Mouse (Mus musculus): ENCODE data around the gene Nnmt.

The Nnmt gene

DNA sequence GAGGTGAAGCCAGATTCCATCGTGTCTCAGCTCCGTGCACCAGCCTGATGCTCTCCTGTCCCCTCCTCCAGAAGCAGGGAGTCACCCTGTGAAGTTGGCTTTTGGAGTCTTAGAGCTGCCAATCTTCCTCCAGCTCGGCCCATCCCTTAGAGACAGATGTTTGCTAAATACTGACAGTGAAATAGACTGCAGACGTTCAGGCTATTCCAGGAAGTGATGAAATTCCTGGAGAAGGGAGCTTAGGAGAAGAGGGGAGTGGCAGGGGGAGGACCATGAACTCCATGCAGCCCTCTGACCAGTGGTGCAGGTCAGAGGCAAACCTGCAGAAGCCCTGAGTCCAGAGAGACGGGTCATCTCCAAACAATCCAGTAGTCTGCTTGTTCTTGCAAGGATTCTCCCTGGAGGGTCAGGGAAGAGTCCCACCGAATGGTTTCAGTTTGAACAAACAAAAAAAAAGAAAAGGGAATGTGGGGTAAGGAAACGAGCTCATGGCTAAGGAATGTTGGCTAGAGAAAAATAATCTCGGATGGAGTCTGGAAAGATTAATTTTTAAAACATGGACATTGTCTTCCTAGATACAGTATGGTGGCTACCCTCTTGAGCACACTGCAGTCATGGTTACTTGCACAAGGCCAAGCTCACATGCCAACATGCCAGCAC, at the start of gene Nnmt:
Nnmt (minus strand) TSS at position 215 of the 660 bp plus-strand sequence.
- DNase-seq (ENCODE audit: extremely low spot score, low read depth, low spot score), result no peak

DNA sequence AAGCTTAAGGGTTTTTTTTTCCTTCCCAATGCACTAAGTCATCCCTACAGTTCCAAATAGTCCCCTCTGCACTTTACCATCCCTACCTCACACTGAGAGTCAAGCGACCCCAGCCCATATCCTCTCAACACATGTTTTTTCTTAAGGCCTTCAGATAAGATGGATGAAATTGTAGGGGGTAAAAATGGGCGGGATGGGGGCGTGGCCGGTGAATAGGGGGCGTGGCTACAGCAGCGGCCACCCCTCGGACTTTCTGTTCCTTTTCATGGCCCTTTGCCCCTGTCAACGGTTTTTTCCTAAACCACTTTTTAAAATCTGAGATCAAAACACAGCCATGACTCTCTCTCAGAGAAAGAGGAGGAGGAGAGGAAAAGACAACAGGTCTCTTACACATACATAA, 49.8 kb upstream of the Nnmt start:
- DNase-seq (ENCODE audit: extremely low spot score, low read depth, low spot score), result no peak

DNA sequence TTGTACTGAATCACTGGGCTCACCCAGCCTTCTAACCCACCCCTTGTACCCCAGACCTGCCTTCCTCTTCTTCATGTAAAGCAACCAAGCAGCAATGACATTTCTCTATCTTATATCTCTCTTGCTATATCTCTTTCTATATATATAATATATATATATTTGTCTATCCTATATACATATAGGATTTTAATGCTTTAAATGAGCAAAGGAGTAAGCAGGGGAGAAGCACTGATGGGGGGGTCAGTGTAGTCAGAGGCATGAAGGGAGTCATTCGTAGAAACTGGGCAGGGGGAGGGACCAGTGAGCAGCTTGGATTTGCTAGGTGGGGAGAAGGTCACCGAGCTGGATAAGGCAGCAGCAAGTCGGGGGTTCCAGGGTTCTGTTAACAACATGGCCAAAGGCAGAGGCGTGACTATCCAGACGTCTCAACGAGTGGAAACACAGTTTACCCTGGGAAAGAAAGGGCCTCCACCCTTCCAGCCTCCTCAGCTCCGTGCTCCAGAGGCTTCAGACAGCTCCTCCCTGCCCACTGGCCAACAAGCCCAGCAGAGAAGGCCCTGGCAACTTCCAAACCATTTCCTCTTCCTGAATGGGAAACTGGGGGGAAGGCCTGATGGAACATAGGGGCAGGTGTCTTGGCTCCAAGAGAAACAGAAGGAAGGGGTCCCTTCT, 48.6 kb upstream of the Nnmt start:
- no peak for DNase-seq (ENCODE audit: extremely low spot score, low read depth, low spot score)

DNA sequence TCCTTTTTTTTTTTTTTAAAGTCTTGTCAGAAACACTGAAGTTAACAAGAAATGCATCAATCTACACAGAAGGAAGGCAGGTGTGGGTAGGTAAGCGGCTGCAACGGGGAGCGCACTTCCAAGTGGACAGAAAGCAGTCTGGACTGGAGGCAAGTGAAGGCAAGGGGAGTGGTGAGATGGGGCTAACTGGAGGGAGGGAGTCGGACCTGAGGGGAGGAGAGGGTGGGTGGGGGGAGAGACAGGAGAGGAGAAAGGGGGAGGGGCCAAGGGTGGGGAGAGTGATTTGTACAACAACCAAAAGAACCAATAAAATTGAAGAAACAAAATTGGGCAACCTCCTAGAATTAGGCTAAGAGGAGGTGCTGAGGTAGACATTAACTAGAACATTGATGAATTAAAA, 47.1 kb upstream of the Nnmt start:
- no peak for DNase-seq (ENCODE audit: extremely low spot score, low read depth, low spot score)

DNA sequence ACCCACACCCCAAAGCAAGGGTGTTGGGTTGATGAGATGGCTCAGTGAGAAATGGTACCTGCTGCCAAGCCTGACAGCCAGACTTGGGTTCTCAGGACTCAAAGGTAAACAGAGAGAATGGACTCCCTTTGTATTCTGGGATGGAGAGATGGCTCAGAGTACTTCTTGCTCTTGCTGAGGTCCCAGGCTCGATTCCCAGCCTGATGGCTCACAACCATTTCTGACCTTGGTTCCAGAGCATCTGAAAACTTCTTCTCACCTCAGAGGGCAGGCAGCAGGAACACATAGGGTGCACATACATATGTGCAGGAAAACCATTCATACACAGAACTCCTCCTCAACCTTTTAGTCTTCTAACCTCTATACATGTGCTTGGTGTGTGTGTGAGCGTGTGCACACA, 45.9 kb upstream of the Nnmt start:
- no peak for DNase-seq (ENCODE audit: extremely low spot score, low read depth, low spot score)

DNA sequence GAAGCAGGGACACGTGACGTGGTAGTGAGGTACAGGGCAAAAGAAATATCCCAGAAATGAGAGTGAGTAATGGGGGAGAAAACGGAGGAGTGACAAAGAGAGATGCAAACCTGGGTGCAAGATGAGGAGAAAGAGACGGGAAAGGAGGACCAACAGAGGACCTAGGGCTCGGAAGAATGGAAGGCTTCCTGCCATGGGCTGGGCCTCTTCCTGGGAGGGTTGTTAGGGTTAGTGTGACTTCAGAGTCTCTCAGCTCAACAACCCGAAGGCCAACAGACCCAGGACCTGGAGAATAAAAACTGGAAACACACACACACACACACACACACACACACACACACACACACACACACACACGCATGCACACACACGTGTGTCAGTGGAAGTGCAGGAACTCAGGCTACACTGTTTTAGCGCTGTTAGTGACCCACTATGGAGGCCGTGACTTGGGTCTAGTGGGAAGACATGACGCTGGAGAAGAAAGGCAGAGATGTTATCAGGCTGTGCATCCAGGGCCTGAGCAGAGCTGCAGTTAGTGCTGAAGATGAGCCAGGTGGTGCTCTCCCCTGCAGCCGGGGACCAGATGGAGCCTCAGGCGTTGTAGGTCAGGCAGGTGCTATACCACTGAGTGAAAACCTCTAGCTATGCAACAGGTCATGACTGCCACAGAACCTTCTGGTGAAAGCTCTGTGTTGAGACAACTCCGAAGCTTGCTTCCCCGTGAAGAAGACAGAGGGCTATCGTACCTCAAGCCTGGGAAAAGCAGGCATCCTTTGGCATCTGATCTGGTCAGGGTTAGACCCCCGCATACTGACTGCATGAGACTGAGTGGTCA, 45.1 kb upstream of the Nnmt start:
- no peak for DNase-seq (ENCODE audit: extremely low spot score, low read depth, low spot score)

DNA sequence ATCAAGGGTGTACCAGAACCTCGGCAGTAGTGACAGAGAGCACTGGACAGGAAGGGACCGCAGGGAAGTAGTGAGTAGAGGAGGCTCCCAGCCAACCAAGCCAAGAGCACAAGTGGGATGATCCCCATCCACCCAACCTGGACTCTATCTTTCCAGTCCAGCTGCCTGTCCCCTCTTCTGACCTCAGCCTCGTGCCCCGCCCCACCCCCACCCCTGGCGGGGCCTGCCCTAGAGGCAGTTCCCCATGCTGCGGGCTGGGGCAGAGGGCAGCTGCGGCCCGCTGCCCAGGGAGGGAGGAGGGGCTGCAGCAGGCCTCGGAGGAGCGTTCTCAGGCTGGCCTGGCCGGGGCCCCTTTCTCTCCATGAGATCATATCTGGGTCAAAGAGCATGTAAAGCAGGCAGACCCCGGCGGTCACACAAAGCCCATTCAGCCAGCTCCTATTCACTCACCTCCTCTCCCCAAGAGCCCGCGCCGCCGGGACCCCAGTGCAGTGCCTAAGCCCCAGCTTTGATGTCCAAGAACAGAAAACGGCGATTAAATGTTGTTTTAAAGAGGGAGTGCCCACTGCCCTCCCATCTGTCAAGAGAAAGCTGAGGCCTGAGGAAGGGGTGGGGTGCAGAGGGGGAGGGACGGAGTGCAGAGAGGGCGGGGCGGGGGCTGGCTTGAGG, 44.3 kb upstream of the Nnmt start:
- DNase-seq (ENCODE audit: extremely low spot score, low read depth, low spot score), result no peak

DNA sequence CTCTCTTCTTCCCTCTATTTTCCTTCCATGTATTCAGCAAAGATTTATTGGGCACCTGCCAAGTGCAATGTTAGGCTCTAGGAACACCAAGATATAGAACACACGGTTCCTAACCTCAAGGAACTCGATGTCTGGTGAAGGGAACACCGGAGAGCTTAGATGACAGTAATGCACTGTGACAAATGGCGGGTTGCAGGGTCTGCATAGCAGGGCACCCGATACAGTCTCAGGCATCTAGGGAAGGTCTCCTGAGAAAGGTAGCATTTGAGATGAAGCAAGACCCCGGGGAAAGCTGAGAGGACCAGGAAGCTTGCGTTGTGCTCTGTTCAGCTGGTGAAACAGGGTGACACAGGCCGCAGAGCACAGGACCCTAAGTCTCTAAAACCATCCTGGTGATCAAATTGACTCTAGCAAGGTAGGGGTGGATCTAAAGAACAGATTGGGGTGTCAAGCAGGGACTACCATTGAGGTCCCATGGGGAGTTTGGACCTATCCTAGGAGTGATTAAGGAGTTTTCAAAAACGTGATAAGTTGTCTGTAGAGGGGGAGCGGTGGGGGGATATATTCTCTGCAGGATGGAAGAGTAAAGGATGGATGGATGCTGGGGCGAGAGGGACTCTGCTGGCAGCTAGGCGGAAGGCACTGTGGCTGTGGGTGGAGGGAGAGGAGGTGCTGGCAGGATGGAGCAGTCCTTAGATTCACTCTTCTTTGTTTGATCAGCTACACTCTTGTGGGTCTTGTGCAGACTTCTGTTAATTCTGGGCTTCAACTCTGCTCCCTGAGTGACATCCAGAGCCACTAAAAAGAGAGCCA, 43.5 kb upstream of the Nnmt start:
- no peak for DNase-seq (ENCODE audit: extremely low spot score, low read depth, low spot score)

DNA sequence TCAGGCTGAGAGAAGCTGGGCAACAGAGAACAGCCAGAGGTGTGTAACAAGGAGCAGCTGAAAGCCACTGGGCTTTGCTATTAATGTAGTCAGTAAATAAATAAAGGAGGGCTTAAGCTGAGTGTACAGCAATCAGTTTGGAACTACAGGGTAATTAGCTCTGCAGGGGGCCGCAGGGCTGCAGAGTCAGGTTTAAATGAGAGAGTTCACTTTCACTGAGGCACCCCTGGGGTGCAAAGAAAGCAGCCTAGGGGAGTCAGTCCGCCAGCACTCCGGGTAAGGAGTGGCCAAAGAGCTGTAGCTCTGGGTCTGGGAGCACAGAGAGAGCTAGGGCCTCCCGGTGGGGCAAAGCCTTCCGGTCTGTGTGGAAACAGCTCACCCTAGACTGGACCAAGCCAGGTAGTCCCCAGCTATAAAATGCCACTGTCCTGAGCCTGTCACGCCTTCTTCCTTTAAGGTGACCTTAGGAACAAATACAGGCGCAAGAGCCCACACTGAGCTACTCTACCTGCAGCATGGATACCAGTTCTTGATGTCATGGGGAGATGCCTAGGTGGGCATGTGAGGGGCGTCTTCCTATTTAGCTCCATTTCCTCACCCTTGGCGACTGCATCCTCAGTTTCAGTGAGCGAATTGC, 42.8 kb upstream of the Nnmt start:
- DNase-seq (ENCODE audit: extremely low spot score, low read depth, low spot score), result no peak

DNA sequence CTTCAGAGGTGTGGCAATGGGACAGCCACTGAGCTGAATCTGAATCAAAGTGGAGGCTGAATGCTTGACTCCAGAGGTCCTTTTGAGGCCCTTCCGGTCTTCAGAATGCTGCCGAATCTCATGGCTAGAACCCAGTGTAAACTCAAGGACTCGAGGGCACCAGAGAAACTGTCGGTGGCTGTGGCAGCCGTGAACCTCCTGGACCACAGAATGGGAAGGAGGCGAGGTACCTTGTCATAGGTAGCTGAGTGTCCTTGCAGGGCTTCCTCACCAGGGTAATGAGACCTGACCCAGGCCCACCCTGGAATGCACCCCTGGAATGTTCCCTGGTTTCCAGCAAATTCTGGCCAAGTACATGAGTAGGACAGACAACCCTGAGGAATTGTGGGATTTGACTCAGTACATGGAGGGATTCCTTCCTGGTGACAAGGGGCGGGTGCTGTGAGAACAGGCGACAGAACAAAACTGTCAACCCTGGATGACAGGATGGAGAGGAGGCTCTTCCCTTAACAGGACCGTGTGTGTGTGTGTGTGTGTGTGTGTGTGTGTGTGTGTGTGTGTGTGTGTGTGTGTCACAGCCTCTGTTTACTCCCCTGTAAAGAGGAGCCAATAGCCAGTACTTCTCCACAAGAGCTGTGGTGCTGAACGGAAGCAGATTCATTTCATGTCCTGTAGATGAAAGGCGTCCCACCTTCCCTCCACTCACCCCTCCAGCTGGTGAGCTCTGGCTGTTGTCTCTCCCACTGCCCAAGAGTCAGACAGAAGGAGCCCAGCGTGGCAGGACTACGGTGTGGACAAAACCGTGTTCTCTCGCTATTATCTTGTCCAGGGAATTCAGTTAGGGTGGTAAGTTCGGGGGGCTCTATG, 42.1 kb upstream of the Nnmt start:
- DNase-seq (ENCODE audit: extremely low spot score, low read depth, low spot score), result no peak

DNA sequence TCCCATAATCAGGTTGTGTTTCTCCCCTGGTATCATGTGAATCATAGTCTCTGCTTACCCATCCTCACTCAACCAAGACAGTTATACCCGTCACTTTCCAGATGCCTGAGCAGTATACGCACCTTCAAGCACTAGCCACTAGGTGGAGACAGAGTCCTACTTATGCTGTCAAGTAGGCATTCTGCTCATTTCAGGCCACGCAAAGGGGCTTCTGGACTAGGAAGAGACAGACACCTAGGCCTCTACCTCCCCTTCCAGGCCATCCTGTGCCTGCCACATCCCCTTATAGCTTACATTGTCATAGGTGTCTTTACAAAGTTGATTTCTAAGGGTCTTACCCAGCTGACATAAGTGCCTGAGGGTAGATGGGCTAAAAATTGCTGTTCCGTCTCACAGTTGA, 41.3 kb upstream of the Nnmt start:
- peak; percentile 77 for DNase-seq (ENCODE audit: extremely low spot score, low read depth, low spot score)

DNA sequence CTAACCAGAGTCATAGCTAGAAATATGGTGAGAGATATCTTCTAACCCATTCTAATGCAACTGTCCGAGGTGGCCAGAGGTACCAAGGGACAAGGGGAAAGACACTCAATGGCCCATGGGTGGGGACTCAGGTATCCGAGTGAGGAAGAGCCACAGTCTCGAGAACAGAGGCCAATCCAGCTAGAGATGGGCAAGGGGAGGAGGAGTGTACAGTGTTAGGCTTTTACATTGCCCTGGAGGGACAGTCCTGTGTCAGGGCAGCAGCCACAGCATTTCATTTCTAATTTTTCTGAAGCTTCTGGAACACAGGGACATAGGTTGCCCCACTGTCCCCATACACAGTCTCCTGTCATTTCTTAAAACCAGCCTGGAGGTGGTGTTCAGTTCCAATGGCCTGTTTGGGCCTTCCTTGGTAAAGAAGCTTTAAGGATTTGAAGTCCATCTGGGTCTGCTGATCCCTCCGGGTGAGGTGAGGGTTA, 40.7 kb upstream of the Nnmt start:
- no peak for DNase-seq (ENCODE audit: extremely low spot score, low read depth, low spot score)

DNA sequence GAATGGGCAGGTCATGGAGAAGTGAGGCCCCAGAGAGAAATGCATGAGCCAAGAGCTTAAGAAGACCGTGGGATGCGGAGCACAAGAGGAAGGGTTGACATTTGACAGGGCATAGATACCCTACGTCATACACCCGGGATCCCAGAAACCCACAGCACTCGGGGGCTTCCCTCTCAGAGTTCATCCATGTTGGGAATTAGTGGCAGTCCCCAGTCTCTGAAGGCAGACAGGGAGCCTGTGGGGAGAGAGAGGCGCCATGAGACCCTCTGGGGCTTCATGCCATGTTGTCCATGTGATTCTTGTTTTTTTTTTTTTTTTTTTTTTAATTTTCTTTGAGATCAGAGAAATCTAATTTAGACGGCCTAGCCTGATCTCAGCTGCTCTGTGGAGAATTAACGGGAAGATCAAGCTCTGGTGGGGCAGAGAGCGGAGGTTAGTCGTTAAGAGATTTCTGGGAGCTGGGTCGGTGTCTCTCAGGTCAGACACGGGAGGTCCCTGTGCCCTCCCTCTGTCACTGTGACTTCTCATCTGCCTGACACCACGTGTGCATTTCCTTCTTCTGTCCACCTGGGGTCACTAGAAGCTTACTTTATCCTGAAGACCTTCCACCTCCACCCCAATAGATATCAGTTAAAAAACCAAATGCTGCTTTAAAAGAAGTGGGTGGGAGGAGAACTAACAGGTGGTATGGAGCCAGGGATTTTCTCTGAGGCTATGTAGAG, 40.1 kb upstream of the Nnmt start:
- DNase-seq (ENCODE audit: extremely low spot score, low read depth, low spot score), result no peak

DNA sequence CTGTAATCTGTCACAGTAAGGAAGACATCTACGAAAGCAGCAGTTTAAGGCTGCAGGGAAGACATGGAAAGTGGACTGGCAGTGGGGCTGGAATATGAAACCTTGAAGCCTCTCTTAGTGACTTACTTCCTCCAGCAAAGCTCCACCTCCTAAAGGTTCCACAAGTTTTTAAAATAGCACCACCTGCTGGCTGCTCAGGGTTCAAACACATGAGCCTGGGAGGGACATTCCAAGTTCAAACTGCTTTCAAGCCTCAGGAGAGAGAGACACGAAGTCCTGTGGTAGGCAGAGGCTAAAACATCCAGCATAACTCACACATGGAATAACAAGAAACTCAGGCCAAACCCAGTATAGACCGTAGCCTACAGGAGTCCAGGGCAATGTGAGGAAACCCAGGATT, 39.4 kb upstream of the Nnmt start:
- DNase-seq (ENCODE audit: extremely low spot score, low read depth, low spot score), result no peak

DNA sequence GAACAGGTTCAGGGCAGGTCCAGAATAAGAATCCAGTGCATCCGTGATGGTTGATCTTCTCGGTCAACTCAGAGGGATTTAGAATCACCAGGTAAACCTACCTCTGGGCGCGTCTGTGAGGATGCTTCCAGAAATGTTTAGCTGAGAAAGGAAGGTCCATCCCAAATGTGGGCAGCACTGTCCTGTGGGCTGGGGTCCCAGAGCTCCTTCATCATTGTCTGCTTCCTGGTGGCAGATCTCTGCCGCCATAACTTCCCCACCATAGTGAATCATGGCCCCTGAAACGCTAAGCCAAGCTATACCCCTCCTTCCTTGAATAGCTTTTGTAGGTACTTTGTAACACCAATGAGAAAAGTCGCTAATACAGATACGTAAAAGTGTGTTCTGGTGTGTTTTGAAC, 36.7 kb upstream of the Nnmt start:
- no peak for DNase-seq (ENCODE audit: extremely low spot score, low read depth, low spot score)

DNA sequence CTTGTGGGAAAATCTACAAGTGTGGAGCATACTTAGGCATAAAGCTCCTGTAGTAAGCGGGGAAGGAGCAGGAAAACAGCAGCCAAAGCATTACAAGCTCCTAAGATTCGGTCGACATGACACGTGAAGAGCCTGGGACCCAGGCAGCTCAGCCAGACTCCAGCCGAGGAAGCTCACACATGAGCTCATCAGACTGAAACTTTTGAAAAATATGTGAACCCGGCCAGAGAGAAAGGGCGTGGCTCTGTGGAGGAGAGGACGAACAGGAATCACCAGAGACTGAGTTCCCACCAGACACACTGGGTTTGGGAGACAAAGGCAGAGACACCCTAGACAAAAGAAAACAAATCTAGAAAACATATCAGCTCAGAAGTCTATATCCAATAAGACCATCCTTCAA, 35.9 kb upstream of the Nnmt start:
- DNase-seq (ENCODE audit: extremely low spot score, low read depth, low spot score), result no peak

DNA sequence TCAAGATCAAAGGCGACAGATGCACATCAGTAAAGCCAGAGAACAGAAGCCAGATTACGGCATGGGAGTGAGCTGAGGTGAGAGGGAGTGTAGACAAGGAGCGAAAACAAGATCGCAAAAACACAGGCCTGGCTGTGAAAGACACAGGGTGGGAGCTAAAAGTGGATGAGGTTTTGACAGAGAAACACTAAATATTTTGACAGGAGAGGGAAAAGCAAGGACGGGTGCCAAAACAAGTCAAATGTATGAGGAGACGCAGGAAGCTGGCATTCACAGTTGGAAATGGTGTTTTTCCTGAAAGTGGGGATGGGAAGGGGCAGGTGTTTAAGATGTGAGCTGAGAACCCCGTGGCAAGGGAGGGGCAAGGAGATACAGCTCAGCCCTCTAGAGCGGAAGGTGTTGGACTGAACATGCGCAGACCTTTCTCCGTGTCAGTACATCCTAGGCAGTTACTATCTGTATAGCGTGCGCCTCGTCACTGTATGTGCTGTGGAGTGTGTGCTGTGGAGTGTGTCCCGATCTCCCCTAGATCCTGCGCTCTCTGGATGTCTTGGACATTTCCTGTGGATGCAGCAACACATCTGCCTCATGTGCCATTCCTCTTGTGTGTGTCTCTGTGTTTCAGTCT, 33.3 kb upstream of the Nnmt start:
- DNase-seq (ENCODE audit: extremely low spot score, low read depth, low spot score), result no peak

DNA sequence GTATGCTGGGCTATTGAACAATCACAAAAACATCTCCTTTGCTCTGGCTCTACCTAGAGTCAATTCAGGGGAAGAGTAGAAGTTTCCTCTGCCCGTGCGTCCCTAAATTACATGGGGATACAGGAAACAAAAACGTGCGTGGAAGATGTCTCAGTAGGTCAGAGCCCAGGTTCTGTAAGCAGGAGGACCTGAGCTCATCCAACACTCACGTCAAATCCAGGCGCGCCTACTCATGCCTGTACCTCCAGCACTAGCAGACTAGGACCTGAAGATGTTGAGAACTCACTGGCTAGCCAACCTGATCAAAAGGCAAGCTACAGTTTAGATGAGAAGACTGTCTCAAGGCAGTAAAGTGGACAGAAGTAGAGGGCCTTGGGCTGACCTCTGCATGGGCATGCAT, 32.2 kb upstream of the Nnmt start:
- DNase-seq (ENCODE audit: extremely low spot score, low read depth, low spot score), result no peak

Measured in hindlimb bud, embryonic 11.5 days (tissue).